Mouse (Mus musculus) testis, postnatal 10 days (tissue): ENCODE data around the gene March1.

Experiments used
- DNase-seq: peaks from one replicate; pipeline ENCODE4 v3.0.0; 2021; ENCODE audit warnings: low spot score

Gene March1

DNA sequence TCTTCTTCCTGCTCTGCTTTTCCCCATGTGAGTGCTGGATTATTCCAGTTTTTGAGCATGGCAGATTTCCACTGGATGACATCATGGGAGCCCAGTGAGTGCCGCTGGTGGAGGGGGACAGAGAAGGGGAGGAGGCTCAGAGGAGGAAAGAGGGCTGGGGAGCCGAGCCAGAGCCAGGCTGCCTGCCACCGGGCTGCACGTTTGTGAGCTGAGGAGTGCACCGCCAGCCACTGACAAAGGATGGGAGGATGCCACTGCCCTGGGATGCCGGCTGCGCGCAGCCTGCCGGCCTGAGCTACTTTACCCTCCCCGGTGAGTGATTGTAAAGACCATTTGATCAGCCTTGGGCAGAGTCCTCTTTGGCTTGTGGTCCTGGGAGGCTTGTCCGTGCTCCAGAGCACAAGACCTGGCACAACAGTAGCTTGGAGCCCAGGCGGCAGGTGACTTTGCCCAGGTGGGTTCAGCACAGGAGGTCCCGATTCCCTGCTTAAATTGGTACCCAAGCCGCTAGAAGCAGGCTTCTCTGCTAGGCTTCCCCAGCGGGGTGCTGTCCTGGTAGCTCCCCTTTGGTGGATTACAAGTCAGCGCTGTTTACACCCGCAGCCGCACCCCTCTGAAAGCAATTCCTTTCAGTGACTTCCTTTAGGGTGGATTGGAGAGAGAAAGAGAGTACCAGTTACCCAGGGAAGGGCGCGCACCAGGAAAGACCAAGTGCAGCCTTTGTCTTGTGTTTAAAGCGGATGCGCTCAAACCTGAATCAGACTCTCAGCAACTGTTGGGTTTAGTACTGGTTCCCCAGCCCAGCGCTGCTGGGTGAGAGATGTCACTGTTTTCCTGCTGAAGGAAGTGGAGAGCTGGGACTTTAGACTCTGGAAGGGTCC is at the start of gene March1:
Gene March1 (plus strand): TSS at position 30 of the 881 bp plus-strand sequence.
- DNase-seq, result no peak

DNA sequence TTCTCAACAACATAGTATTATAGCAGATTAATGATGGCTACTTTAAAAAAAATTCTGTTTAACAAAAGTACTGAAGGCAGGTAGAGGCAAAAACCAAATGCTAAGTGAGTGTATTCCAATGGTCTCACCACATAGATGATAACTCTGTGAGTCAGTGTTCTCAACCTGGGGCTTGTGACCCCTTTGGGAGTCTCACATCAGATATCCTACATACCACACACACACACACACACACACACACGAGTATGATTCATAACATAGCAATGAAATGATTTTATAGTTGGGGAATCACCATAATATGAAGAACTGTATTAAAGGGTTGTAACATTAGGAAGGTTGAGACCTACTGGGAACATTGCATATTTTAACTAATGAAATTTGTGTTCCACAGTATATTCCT is 30.8 kb upstream of the March1 start:
- no peak for DNase-seq

DNA sequence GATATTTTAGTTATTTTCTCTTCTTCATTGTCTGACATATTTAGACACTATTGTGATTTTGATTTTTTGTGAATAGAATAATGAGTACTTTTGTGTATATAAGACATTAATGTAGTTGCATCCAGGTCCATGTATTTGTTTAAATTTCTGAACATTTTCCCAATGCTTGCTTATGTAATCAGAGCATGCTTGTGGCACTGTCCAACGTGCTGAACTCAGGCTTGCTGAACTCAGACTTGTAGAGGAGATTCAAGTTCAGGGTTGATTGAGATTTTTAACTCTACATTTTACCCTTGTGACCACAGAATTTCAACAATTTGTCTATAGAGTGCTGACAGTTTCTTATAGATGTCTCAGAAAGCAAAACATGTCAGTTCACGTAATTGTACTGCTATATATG is 14.5 kb upstream of the March1 start:
- peak; percentile 48 for DNase-seq

DNA sequence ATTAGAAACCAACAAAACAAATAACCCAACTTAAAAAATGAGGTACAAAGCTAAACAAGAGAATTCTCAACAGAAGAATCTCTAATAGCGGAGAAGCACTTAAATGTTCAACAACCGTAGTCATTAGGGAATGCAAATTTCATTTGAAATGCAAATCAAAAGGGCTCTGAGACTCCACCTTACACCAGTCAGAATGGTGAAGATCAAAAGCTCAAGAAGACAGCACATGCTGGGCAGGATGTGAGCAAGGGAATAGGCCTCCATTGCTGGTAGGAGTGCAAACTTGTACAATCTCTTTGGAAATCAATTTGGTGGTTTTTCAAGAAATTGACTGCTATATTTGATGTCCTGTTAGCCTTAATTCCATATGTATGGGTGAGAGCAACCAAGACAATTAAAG is 8.2 kb upstream of the March1 start:
- no peak for DNase-seq

DNA sequence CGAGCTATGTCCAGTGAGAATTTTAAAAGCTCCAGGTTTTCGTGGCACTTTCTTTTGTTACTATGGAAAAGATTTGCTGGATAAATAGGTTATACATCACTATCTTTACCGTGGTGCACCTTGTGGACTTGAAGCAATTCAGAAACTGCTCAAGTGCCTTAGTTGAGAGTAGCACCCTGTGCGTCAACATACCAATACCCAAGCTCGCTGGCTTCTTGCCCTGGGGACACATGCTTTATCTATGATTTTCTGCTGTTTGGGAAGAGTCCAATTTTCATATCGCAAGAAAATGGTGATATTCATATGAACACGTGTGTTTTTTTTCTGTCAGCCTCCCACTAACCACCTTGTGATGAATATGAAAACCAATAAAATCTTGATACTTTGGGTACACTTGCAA is 1.3 kb downstream of the March1 start:
- no peak for DNase-seq

DNA sequence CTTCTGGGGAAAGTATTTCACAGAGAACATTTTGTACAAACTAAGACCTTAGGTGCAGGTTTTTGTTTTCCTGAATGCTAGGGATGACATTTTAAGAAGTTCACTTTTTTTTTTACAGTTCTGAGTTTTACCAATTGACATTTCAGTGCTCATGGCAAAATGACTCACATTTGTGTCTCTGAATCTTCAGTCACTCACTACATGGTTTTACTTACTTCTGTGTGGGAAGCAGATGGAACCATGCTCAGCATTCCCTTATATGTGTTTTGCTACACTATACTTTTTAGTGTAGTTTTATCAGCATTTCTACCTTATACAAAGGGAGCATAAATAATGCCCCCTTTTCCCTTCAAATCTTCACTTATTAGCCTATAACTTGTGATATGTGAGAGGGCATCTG is 27.2 kb downstream of the March1 start:
- DNase-seq, result no peak

DNA sequence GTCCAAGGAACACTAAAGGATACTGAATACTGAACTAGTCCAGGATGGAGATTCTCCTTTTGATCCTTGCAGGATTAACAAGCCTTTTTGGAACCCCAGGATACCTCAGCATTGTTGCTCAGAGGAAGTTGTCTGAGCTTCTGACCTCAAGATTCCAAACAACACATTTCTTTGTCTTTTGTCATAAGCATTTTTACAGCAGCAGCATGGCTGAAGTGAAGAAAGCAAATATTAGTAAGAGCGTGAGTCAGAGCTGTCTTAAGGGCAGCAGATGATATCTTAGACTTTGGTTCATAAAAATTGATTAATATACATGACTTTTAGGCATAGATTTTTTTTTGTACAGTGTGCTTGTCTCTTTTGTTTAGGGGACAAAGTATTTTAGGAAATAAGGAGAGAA is 27.8 kb downstream of the March1 start:
- no peak for DNase-seq

DNA sequence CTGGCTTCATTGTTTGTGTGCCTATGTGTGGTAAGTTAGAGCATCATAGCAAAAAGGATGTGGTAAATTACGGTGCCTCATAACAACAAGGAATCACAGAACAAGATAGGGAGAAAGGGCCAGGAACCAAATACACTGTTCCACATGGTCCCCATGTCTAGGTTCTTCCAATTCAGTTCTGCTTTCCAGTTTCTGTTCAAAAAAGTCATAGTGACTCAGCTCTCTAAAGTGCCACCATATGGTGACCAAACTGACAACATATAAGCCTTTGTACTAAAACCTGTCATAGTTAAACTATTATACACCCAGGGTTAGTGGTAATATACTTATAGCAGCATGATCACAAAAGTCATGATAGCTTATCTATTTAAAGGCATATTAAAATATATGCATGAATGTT is 28.2 kb downstream of the March1 start:
- DNase-seq, result no peak

DNA sequence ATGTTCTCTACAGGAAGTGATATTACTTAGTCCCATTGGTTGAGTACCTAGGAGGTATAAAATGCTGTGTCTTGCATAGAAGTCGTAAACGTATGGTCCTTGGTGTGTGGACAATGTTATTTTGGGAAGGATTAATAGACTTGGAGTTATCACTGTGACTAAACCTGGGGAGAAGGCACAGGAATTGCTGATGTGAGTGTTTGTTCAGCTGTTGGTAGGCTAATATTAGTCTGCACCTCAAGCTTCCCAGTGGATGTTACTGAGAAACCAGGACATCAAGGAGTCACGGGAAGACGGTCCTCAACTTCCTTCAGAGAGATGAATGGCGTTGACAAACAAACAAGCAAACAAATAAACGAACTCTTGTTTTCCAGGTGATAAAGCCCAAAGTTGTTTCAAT is 38.2 kb downstream of the March1 start:
- DNase-seq, result no peak

DNA sequence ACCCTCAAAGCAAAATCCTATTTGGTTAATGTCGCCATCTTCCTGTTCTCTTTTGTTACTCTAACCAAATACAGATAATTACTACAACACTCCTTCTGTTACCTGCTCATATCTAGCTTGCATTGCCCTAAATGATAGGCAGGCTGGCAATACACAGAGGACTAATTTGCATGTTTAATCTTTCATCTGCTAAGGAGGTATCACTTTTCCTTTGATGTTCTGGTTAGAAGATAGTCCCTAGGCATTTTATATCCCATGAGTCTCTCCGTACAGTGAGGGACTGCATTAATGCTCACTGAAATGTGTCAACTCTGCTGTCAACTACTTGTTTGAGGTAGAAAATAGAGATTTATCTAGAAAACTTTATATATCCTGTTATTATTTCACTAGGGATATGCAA is 44.2 kb downstream of the March1 start:
- no peak for DNase-seq

DNA sequence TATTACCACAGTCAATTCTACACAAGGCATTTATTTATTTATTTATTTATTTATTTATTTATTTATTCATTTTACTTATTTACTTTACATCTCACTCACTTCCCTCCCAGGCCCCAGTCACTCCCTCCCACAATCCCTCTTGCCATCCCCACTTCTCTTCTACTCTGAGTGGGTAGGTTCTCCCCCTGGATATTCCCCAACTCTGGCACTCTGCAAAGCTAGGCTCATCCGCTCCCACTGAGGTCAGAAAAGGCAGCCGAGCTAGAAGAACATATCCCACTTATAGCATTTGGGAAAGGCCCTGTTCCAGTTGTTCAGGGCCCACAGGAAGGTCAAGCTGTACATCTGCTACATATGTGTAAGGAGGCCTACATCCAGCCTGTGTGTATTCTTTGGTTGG is 48.1 kb downstream of the March1 start:
- DNase-seq, result no peak

DNA sequence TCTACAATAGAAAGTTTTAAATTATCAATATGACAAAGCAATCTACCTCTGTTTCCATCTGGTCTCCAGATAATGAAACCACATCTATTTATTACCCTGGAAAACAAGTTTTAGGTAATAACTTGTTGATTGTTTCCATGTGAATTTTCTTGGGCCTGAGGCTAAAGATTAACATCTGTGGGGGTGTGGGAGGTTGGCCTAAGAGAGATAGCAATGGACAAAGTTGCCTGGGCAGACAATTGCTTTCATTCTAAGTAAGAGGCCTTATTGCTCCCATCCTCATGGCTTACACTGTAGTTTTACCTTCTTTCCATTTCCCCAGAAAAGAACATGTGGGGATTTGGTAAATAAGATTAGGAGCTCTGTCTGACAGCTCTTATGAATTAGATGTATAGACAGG is 125.4 kb downstream of the March1 start:
- no peak for DNase-seq

DNA sequence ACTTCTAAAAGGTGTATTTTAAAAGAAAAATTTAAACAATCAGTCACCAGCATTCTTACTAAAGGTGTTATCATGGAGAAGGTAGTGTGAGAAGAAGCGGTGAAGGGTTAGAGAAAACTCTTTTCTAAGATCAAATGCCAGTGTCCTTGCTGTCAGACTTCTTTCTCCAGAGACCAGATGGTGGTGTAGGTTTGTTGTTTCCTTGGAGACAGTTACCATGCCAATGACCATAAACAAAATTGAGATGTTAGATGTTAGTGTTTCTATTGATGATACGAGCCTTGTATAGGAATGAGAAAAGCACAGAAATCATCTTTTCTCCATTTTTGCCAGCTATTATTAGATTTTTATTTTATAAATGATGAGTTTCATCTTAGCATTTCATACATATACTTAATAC is 158.1 kb downstream of the March1 start:
- DNase-seq, result no peak

DNA sequence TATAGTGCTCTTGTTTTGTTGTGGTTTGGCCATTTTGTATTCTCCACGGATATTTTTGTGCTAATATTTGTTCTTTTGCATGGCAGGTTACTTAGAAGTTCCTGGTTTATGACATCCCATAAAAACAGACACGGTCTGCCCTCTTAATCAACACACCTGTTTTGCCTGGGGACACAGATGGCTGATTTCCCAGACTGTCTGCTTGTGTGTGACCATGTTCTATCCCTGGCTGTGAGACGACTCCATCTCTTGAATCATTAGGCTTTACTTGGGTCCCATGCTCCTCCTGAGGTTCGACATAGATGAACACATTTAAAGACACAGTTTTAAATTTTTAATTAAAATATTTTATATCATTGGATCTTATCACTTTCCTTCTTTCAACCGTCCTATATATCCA is 163.5 kb downstream of the March1 start:
- DNase-seq, result no peak

DNA sequence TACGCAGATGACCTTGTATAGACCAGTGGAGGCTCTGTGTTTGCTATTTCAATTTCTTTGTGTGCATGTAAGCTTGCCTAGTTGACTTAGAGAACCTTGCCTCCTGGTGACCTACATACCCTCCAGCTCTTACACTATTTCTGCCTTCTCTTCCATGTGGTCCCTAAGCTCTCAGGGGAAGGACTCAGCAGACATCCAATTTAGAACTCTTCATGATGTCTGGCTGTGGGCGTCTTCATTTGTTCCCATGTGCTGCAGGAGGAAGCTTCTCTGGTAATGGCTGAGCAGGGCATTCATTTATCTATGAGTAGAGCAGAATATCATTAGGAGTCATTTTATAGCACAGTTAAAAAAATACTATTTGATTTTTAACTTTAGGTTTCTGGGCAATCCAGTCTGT is 195.3 kb downstream of the March1 start:
- DNase-seq, result no peak

DNA sequence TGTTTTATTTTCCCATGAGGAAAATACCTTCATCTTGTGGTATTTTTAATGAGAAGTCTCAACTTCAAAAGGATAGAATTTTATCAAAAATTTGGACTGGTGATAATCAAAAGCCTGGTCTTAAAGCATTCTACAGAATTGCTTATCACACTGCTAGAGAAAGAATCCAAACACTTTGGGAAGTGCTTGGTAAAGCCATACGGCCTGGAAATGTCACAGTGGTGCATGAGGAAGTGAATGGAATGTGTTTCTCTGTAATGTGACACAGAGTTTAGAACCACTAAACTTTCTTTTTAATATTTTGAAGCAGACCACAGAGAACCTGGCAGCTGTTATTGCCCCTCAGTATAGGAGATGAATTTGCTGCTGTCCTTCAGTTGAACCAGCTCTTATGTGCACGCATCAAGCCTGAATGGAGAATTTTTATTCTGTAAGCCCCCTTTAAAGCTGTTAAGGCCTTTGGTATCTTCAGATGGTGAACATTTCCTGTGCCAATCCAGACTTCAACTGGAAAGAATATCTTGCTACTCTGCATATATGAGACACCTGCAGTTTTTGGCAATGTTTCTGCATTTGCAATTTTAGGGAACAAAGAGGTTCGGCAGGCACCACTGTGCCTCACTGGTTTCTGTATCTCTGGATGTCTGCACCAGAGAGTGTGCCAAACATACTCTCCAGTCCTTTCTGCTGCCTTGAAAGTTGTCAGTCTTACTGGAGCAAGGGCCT is 304.8 kb downstream of the March1 start:
- no peak for DNase-seq

DNA sequence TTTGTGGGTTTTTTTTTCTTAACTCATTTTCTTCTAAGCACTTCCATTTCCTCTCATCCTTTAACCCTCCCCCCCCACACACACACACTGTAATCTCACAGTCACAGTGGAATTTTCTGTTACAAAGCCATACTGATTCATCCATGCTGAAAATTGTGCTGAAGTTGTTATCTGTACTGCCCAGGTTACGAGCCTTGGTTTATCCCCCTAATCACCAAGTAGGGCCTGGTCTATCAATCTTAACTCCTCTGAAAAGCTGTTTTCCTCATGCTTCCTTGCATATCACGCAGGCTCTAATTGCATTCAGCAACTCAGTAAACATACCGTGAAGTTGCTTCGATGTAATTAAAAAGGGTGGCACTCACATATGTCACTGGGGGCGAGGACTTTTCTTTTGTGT is 339.2 kb downstream of the March1 start:
- no peak for DNase-seq

DNA sequence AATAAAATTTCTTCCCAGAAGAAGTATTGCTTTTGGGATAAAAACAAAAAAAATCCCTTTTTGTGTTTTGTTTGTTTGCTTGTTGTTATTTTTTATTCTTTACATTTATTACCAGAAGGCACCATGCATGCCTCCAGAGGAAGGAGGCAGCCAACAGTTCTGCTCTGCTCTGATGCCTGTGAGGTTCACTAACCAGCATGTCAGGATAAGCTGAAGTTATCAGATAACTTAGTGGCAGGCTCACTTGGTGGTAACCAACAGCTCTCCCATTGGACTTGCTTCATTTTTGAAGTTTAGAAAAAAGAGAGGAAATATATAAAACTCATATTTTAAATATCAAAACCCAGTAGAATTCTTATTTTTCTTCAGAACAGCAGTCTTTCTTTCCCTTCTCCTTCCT is 339.8 kb downstream of the March1 start:
- no peak for DNase-seq

DNA sequence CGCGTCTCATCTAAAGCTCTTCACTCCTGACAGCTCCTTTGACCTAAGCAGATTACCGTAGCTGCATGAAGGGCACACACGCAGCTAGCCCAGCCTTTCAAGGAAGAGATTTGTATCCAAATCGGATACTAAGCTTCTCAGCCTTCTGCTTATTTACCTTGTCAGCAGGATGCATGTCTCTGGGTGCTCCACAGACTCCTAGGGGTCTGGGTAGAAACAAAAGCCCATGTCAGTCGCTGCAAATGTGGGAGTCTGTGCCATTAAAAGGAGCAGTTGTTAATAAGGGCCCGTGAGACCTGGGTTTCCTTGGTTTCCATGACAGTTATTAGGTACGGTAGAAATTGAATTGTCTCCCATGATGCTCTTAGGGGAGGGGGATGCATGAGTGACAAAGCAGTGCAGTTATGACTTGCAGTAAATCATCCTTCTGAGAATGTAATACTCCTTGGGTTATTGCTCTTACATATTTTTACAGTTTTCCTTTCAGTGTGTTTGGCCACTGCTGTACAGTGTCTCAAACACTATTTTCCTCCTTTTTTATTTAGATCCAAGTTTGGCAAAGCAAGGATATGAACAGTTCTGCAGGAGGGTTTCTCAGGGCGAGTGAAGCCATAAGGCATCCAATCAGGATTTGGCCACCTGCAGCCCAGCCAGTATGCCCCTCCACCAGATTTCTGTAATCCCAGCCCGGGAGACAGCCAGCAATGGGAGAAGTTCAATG is 349.0 kb downstream of the March1 start:
- no peak for DNase-seq

DNA sequence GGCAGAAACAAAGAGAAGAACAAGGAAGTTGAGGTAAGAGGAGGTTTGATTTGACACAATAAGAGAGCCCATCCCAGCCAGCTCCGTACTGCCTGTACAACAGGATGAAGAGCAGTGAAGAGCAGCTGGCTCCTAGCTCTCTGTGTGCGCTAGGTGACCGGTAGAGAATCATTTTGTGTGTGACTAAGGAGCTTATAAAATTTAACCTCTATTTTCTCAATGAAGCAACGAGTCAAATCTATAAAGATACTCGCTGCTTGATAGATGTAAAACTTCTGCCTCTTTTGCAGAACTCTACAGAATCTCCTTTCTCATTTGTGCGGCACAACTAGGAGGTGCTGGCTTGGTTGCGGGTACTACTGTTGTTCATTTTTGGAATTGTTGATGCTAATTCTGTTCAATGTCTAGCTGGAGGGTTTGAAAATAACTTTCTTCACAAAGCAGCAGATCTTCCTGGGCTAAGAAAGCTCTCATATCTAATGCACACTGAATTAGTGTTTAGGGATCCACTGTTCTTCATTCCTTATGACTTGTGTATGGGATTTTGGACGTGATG is 349.6 kb downstream of the March1 start:
- no peak for DNase-seq

DNA sequence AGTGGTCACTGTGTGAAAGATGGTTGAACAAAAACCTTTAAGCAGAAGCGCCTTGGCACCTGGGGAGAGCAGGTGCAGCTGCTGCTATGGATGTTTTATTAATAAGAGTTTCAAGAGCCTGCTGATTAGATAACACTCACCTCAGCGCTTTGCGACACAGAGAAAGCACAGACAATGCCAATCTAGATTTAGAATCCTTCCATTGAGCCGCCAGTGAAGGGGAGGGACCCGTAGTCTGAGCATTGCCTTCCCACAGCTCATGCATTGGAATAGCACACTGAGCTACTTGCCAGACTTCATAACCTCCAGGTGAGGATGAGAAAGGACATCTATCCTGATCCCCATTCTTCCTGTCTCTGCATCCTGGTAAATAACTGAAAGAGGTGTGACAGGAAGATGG is 359.2 kb downstream of the March1 start:
- DNase-seq, result no peak

DNA sequence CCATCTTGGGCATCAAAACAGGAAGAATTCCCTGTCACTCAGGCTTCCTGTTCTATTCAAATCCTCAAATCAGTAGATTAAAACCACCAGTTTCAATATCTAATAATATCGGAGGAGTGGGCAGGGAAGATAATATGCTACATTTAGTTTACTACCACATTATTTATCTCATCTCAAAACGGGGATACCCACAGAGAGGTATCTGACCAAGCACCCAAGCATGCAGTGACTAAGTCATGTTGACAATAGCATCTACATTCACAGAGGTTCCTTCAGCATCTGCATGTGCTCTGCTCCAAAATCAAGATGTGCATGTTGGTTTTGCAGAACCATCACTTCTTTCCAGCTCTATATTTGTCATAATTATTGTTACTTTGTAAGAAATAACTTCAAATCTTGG is 364.3 kb downstream of the March1 start:
- no peak for DNase-seq

DNA sequence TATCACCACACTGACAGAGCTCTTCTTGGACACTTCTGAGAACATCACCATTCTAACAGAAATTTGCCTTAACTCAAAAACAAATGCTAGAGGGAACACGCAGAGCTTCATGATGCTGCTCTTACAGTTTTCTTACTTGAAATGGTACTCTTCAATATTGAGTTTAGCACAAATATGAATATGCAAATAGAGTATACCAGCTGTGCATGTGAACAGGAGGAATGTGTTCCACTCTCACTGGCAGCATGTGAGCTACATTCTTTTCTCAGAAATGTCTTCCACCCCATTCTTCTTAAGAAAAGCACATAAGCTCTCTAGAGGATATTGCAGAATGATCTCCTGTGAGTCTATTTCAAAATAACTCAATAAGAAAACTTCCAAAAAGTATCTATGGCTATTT is 370.0 kb downstream of the March1 start:
- no peak for DNase-seq
